Mouse (Mus musculus): ENCODE results near the gene Ncbp2. TPM values are rescaled to one million over a fixed set of nuclear protein-coding genes. Genes with fewer than 3 reads are reported as not detected.

Ncbp2 gene
- polyA plus RNA-seq, 1 experiment from 2014 or later, result 143 TPM

Small RNA genes lying within 50 kb of the gene (microRNA-seq; reads per million reads assigned to microRNA genes)
- not detected for gene Gm26269

Other genes with a start within 250 kb of the Ncbp2 start
- 1.3 and 3.7 TPM in 2 replicates for gene Meltf, start 69.7 kb upstream of the Ncbp2 start, polyA plus RNA-seq (2015; fragmentation: Nextera tagmentation; extraction: Ambion mirVana)
- 0.39 and 0.96 TPM in 2 replicates for gene Pigz, start 14.7 kb upstream of the Ncbp2 start, polyA plus RNA-seq (2015; fragmentation: Nextera tagmentation; extraction: Ambion mirVana)
- gene 0610012G03Rik, start within 50 bp of the Ncbp2 start, polyA plus RNA-seq (2015; fragmentation: Nextera tagmentation; extraction: Ambion mirVana), result 89.1 and 94.0 TPM in 2 replicates
- gene Senp5, start 54.8 kb downstream of the Ncbp2 start, polyA plus RNA-seq (2015; fragmentation: Nextera tagmentation; extraction: Ambion mirVana), result 16.4 and 17.1 TPM in 2 replicates
- 32.3 and 33.6 TPM in 2 replicates for gene Pak2, start 130.8 kb downstream of the Ncbp2 start, polyA plus RNA-seq (2015; fragmentation: Nextera tagmentation; extraction: Ambion mirVana)
- 127 and 132 TPM in 2 replicates for gene Pigx, start 151.2 kb downstream of the Ncbp2 start, polyA plus RNA-seq (2015; fragmentation: Nextera tagmentation; extraction: Ambion mirVana)
- gene Cep19, start 151.3 kb downstream of the Ncbp2 start, polyA plus RNA-seq (2015; fragmentation: Nextera tagmentation; extraction: Ambion mirVana), result 25.9 and 32.5 TPM in 2 replicates
- 13.0 and 13.4 TPM in 2 replicates for gene Nrros, start 217.1 kb downstream of the Ncbp2 start, polyA plus RNA-seq (2015; fragmentation: Nextera tagmentation; extraction: Ambion mirVana)
- gene Bex6, start 231.3 kb downstream of the Ncbp2 start, polyA plus RNA-seq (2015; fragmentation: Nextera tagmentation; extraction: Ambion mirVana), result not detected in 2 replicates

All from embryonic facial prominence, embryonic 13.5 days (tissue).